Mouse (Mus musculus): ENCODE data around the gene Gm27029. TPM values are rescaled to one million over a fixed set of nuclear protein-coding genes. Genes with fewer than 3 reads are reported as not detected.
"Not testable (repeated sequence)": the region's sequence is repeated elsewhere in the genome, so short reads cannot be mapped to it uniquely, and the experiment has no call there.

The Gm27029 gene
- polyA plus RNA-seq, 1 experiment = 9.4 TPM

DNA sequence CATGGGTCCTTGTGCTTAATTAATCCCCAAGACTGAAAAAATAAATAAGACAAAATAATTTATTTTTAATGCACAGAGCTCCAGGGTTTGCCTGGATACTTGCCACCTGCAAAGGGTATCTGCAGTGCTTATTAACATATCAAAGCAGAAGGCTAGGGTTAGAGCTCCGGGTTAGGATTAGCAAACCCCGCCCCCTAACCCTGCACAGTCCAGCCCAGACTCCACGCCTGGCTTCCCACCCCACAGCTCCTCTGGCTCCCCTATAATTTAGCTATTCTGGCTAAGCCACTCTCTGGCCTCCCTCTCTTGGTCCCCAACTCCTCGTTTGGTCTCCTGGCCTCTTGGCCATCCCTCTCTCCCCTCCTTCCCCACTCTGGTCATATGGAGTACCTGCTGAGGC, 42.8 kb downstream of the Gm27029 start:
- H3K27ac ChIP-seq (ENCODE audit: insufficient read depth, low read length) = no peak overlapping the region
- no peak overlapping the region for H3K4me3 ChIP-seq (ENCODE audit: low read depth, low read length)
- no peaks in the 10 kb centered on the region for H3K36me3 ChIP-seq (ENCODE audit: control insufficient read depth, insufficient read depth, low read length, poor library complexity, severe bottlenecking)
- no peaks in the 10 kb centered on the region for H3K27me3 ChIP-seq (ENCODE audit: control insufficient read depth, insufficient read depth, low read length, poor library complexity, severe bottlenecking)
- H3K9ac ChIP-seq (ENCODE audit: low read depth, poor library complexity, severe bottlenecking) = no peak overlapping the region
- TF ChIP-seq POLR2A (IDR thresholded peaks at IDR 0.05; ENCODE audit: insufficient read depth, low read length) (no peak), EP300 (IDR thresholded peaks at IDR 0.05; ENCODE audit: insufficient read depth, low read depth, low read length) (no peak), CTCF (IDR thresholded peaks at IDR 0.05; ENCODE audit: low read depth, low read length) (no peak)
- no peaks in the 10 kb centered on the region for H3K9me3 ChIP-seq (replicated peaks; ENCODE audit: control insufficient read depth, insufficient read depth, low read length, poor library complexity, severe bottlenecking)
- H3K4me1 ChIP-seq (ENCODE audit: control insufficient read depth, insufficient read depth, low read length) = peaks cover 1% of the 10 kb centered on the region

DNA sequence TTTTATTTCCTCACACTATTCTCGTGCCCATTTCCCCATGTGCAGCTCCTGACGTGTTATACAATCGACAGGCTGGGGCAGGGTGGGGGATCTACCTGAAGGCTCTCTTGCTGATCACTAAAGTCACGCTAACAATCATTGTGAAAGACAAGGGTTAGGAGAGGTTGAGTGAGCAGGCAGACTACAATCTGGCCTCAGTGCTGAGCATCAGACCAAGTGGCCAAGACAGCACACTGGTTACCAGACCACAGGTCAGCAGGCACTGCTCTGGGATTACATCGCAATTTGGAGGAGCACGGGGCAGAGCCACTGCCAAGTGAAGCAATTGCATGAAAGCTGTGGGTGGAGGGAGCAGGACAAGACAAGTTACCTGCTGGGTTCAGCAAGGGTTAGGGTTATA, 45.7 kb downstream of the Gm27029 start:
- no peaks in the 10 kb centered on the region for H3K27me3 ChIP-seq (ENCODE audit: control insufficient read depth, insufficient read depth, low read length, poor library complexity, severe bottlenecking)
- H3K27ac ChIP-seq (ENCODE audit: insufficient read depth, low read length) = no peak overlapping the region
- peaks cover 1% of the 10 kb centered on the region for H3K4me1 ChIP-seq (ENCODE audit: control insufficient read depth, insufficient read depth, low read length)
- no peak overlapping the region for H3K4me3 ChIP-seq (ENCODE audit: low read depth, low read length)
- no peaks in the 10 kb centered on the region for H3K36me3 ChIP-seq (ENCODE audit: control insufficient read depth, insufficient read depth, low read length, poor library complexity, severe bottlenecking)
- H3K9me3 ChIP-seq (replicated peaks; ENCODE audit: control insufficient read depth, insufficient read depth, low read length, poor library complexity, severe bottlenecking) = no peaks in the 10 kb centered on the region
- no peak overlapping the region for H3K9ac ChIP-seq (ENCODE audit: low read depth, poor library complexity, severe bottlenecking)
- TF ChIP-seq EP300 (IDR thresholded peaks at IDR 0.05; ENCODE audit: insufficient read depth, low read depth, low read length) = no peak
- TF ChIP-seq POLR2A (IDR thresholded peaks at IDR 0.05; ENCODE audit: insufficient read depth, low read length) = no peak
- no peak for TF ChIP-seq CTCF (IDR thresholded peaks at IDR 0.05; ENCODE audit: low read depth, low read length)

DNA sequence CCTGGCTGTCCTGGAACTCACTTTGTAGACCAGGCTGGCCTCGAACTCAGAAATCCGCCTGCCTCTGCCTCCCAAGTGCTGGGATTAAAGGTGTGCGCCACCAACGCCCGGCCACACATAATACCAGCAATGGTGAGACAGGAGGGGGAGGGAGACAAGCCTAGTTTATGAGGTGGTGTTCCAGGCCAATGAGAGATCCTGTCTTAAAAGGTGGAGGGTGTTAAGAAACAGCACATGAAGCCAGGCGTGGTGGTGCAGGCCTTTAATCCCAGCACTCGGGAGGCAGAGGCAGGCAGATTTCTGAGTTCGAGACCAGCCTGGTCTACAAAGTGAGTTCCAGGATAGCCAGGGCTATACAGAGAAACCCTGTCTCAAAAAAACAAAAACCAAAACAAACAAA, 46.4 kb downstream of the Gm27029 start:
- H3K4me3 ChIP-seq (ENCODE audit: low read depth, low read length); H3K9me3 ChIP-seq (replicated peaks; ENCODE audit: control insufficient read depth, insufficient read depth, low read length, poor library complexity, severe bottlenecking); H3K9ac ChIP-seq (ENCODE audit: low read depth, poor library complexity, severe bottlenecking); H3K4me1 ChIP-seq (ENCODE audit: control insufficient read depth, insufficient read depth, low read length); H3K27ac ChIP-seq (ENCODE audit: insufficient read depth, low read length); H3K36me3 ChIP-seq (ENCODE audit: control insufficient read depth, insufficient read depth, low read length, poor library complexity, severe bottlenecking); H3K27me3 ChIP-seq (ENCODE audit: control insufficient read depth, insufficient read depth, low read length, poor library complexity, severe bottlenecking): not testable (repeated sequence)

DNA sequence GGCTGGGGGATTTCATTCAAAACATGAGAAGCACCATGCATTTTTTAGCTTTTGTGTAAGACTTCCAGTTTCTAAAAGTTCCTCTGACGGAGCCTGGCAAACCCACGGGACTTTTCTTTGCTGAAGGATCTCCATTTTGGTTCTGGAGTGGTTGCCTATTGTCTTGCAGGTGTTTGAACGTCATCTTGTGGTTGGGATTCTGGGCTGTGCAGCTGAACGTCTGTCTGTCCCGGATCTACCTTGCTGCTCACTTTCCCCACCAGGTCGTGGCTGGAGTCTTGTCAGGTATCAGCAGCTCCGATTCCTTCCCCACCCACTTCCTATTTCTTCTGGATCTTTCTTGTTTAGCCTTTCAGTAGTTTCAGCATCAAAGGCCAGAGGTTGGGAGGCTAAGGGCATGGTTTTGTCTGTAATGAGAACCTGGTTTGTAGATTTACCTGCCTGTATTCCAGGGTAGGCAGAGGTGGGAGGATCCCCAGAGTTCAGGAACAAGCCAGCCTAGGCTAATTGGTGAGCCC, 50.1 kb downstream of the Gm27029 start:
- Histone ChIP-seq H3K36me3 (ENCODE audit: control insufficient read depth, insufficient read depth, low read length, poor library complexity, severe bottlenecking) (no peaks in the 10 kb centered on the region), H3K4me1 (ENCODE audit: control insufficient read depth, insufficient read depth, low read length) (no peaks in the 10 kb centered on the region)
- TF ChIP-seq CTCF (IDR thresholded peaks at IDR 0.05; ENCODE audit: low read depth, low read length) (no peak), EP300 (IDR thresholded peaks at IDR 0.05; ENCODE audit: insufficient read depth, low read depth, low read length) (no peak), POLR2A (IDR thresholded peaks at IDR 0.05; ENCODE audit: insufficient read depth, low read length) (no peak)

DNA sequence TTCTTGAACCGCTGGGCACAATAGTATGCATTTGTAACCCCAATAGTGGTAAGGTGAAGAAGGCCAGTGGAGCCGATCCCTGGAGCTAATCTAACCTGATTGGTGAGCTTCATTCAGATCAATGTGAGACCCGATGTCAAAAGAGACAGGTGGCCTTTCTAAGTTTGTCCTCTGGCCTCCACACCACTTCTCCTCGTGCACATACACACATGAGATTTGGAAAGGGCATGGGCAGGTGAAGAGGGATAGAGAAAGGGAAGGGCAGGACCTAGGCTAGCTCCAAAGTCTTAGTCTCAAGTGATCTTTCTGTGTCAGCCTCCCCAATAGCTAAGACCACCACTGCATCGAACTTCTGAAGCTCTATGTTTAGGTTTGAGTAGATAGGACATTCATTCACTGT, 54.5 kb downstream of the Gm27029 start:
- H3K4me1 ChIP-seq (ENCODE audit: control insufficient read depth, insufficient read depth, low read length) = no peaks in the 10 kb centered on the region
- H3K27me3 ChIP-seq (ENCODE audit: control insufficient read depth, insufficient read depth, low read length, poor library complexity, severe bottlenecking) = no peaks in the 10 kb centered on the region
- H3K9ac ChIP-seq (ENCODE audit: low read depth, poor library complexity, severe bottlenecking) = no peak overlapping the region
- H3K36me3 ChIP-seq (ENCODE audit: control insufficient read depth, insufficient read depth, low read length, poor library complexity, severe bottlenecking) = no peaks in the 10 kb centered on the region
- H3K9me3 ChIP-seq (replicated peaks; ENCODE audit: control insufficient read depth, insufficient read depth, low read length, poor library complexity, severe bottlenecking) = no peaks in the 10 kb centered on the region
- no peak overlapping the region for H3K27ac ChIP-seq (ENCODE audit: insufficient read depth, low read length)
- TF ChIP-seq POLR2A (IDR thresholded peaks at IDR 0.05; ENCODE audit: insufficient read depth, low read length) (no peak), EP300 (IDR thresholded peaks at IDR 0.05; ENCODE audit: insufficient read depth, low read depth, low read length) (no peak), CTCF (IDR thresholded peaks at IDR 0.05; ENCODE audit: low read depth, low read length) (no peak)
- H3K4me3 ChIP-seq (ENCODE audit: low read depth, low read length) = no peak overlapping the region

More for the DNA sequence above, 50.1 kb downstream of the Gm27029 start:
- H3K4me3 ChIP-seq (ENCODE audit: low read depth, low read length) = no peak overlapping the region
- no peak overlapping the region for H3K27ac ChIP-seq (ENCODE audit: insufficient read depth, low read length)
- H3K9me3 ChIP-seq (replicated peaks; ENCODE audit: control insufficient read depth, insufficient read depth, low read length, poor library complexity, severe bottlenecking) = no peaks in the 10 kb centered on the region
- H3K9ac ChIP-seq (ENCODE audit: low read depth, poor library complexity, severe bottlenecking) = no peak overlapping the region
- no peaks in the 10 kb centered on the region for H3K27me3 ChIP-seq (ENCODE audit: control insufficient read depth, insufficient read depth, low read length, poor library complexity, severe bottlenecking)

DNA sequence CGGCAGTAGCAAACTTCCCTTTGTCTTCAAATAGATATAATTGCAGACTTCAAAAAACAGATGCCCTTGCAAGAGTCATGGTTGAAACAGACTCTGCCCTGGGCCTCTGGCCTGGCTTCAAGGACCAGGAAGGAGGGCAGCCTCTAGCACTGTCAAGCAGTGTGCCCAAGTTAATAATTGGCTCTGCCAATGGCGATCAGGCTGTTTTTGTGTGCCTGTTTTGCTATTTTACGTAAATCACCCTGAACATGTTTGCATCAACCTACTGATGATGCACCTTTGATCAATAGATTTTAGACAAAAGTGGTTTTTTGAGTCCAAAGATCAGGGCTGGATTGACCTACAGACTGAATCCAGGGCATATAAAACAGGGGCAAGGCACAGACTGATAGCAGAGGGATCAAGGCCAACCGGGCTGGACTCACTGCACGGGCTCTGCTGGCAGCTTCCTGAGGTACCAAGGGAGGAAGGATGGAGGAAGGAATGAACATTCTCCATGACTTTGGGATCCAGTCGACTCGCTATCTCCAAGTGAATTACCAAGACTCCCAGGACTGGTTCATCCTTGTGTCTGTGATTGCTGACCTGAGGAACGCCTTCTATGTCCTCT, 57.2 kb downstream of the Gm27029 start, which contains the start of gene G6pc:
TSS of gene G6pc (plus strand) at position 236 of the 610 bp plus-strand sequence.
- no peak within 1 kb of the TSS for H3K9ac ChIP-seq (ENCODE audit: low read depth, poor library complexity, severe bottlenecking)
- H3K9me3 ChIP-seq (replicated peaks; ENCODE audit: control insufficient read depth, insufficient read depth, low read length, poor library complexity, severe bottlenecking) = no peaks in the 10 kb centered on the region
- no peak within 1 kb of the TSS for H3K27ac ChIP-seq (ENCODE audit: insufficient read depth, low read length)
- TF ChIP-seq EP300 (IDR thresholded peaks at IDR 0.05; ENCODE audit: insufficient read depth, low read depth, low read length) (no peak), CTCF (IDR thresholded peaks at IDR 0.05; ENCODE audit: low read depth, low read length) (no peak), POLR2A (IDR thresholded peaks at IDR 0.05; ENCODE audit: insufficient read depth, low read length) (no peak)
- H3K4me3 ChIP-seq (ENCODE audit: low read depth, low read length) = no peak within 1 kb of the TSS
- H3K4me1 ChIP-seq (ENCODE audit: control insufficient read depth, insufficient read depth, low read length) = no peaks in the 10 kb centered on the region
- no peaks in the 10 kb centered on the region for H3K27me3 ChIP-seq (ENCODE audit: control insufficient read depth, insufficient read depth, low read length, poor library complexity, severe bottlenecking)
- H3K36me3 ChIP-seq (ENCODE audit: control insufficient read depth, insufficient read depth, low read length, poor library complexity, severe bottlenecking) = no peaks in the 10 kb centered on the region

Data from ES-Bruce4 (cell line).